Mouse (Mus musculus) lung, postnatal 36 days (tissue): ENCODE results near the gene Rbm19.

Experiments used
- DNase-seq: peaks from one replicate; pipeline ENCODE4 v3.0.0; 2022; ENCODE audit warnings: mixed read lengths

Rbm19 gene

GRCm38 (mm10) chr5:120207492-120207891, 91.2 kb downstream of the Rbm19 start:
- no peak for DNase-seq

- DNase-seq = no peak
Measured at GRCm38 (mm10) chr5:120210668-120211067, 94.4 kb downstream of the Rbm19 start.

GRCm38 (mm10) chr5:120211182-120211581, 94.9 kb downstream of the Rbm19 start:
- DNase-seq = no peak

- no peak for DNase-seq
Measured at GRCm38 (mm10) chr5:120214511-120214910, 98.2 kb downstream of the Rbm19 start.

DNA sequence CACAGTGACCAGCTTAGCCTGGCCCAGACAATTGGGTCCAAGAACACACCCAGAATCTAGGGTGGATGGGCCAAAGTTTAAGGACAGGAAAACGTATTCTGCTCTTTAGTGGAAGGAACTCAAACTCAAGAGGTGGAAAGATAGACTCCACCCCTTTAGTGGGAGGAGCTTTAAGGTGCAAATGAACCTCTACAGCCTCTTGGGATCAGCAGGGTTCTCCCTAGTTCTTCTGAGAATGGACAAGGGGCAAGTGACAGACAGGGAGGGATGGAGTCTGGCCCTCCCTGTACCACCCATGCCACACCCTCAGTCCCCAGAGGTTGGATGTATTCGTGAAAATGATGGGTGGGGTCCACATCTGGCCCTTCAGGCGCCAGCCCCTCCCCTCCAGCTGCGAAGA, 105.0 kb downstream of the Rbm19 start:
- DNase-seq = no peak

GRCm38 (mm10) chr5:120225383-120225782, 109.1 kb downstream of the Rbm19 start:
- no peak for DNase-seq

DNA sequence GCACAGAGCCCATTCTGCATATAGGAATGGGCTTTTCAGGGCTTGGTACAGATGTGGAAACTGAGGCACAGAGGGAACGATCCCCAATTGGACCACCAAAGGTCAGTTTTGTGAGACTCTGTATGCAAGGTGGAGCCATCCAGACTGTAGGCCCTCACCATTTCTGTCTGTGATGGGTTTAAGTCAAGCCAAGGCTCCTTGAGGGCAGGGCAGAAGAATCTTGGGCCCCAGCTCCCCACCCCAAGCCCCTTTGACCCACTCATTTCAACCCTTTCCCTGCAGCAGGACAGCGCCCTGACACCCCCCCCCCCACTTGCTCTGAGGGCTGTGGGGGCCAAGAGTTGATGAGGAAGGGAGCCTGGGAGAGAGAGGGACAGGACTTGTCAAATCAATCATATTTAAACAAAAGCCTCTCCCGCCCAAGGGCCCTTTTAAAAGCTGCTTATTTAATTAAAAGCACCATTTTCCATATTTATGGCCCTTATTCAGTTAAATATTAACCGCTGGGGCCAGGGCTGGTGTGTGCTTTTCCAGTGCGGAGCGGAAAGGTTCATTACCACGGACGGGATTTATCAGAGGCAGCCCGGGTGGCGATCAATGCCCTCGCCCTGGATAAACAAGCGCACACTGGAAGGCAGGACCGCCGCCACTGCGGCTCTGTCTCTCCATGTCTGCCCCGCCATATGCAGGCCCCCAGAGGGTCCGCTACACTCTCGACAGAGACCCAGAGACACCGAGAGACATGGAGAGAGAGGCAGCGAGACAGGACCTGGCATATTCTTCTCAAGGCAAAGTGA, 112.5 kb downstream of the Rbm19 start:
- no peak for DNase-seq

DNA sequence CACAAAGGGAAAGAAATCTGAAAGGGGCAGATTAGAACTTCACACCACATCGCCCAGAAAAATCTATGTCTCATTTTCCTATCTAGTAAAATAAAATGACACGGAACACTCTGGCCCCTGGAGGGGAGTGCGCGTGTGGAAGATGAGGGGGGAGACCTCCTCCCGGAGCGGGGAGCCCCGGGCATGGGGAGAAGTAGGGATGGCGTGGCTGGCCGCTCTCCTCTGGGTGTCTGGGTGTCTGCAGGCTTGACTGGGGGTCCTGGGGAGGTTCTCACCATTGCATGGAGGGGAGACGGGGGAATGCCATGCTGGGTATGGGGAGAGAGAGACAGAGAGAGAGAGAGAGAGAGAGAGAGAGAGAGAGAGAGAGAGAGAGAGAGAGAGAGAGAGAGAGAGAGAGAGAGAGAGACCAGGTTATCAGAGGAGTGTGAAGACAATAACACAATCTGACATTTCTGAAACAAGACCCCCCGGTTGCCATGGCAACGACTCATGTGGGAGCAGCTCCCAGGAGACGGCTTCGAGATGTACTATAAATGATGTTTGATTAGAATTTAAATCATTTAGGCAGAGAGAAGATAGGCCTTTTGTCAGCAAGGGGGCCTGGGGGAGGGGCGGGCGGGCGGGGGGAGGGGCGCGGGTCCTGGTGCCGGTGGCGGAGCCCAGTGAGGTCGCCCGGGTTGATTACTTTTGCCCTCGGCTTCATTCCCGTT, 115.3 kb downstream of the Rbm19 start:
- no peak for DNase-seq

- DNase-seq = no peak
Measured at GRCm38 (mm10) chr5:120235147-120235546, 118.9 kb downstream of the Rbm19 start.

DNA sequence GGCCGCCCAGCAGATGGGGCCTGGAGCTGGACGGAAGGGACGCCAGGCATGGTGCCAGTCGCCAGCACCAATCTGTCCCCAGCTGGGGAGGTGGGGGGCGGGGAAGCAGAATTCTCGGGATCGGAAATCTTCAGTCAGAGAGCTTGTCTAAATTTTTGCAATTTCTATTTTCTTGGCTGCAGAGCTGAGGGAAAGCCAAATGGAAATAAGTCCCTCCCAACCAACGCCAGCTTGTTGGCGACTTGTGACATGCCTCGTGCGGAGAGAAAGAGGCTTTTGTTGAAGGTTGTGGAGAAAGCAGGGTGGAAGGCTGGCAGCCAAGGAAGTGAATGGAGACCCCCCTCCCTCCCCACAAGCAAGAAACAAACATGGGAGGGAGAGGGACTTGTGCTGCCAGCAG, 119.3 kb downstream of the Rbm19 start:
- no peak for DNase-seq

GRCm38 (mm10) chr5:120240071-120240470, 123.8 kb downstream of the Rbm19 start:
- DNase-seq = no peak

DNA sequence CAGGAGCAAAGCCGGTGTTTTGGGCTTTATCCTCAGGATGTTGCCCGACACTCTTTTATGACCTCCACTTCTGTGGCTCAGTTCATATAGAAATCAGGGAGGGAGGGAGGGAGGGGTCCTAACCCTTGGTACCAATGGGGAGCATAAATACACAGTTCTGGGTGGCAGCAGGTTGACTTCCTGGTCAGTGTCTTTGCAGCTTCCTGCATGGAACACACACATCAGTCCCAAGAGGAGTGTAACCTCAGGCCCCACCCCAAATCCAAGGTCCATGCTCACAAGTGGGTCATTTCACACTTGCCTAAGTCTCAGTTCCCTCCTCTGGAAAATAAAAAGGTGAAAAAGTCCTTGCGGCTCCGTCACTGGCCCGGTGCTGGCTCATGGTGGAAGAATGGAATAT, 129.1 kb downstream of the Rbm19 start:
- no peak for DNase-seq
